Mouse (Mus musculus) MEL (cell line): ENCODE data around the gene Pdss2. TPM values are rescaled to one million over a fixed set of nuclear protein-coding genes. Genes with fewer than 3 reads are reported as not detected.

Experiments
- DNase-seq: peaks from one replicate; pipeline ENCODE4 v3.0.0; 2011; ENCODE audit warnings: low read depth, low spot score
- H3K27ac ChIP-seq: 2 replicates; pipeline ENCODE4 v1.5.1; 2012; ENCODE audit warnings: low read depth, mild to moderate bottlenecking, control low read depth, low read length, moderate library complexity; ENCODE audit not compliant: control insufficient read depth
- H3K27me3 ChIP-seq, 2 experiments: fragments of 150-350 bp in 1 of 2; sonication (generic) in 1 of 2; 2 replicates each; pipeline ENCODE4 v1.6.1; 2012; ENCODE audit warnings: low read length in 2 of 2, mild to moderate bottlenecking in 2 of 2, improper control_type of control experiment in 1 of 2, moderate library complexity in 1 of 2; ENCODE audit not compliant: insufficient read depth in 2 of 2, control insufficient read depth in 1 of 2
- H3K36me3 ChIP-seq, 2 experiments: 2 replicates each; pipeline ENCODE4 v1.6.1; 2012 to 2014; ENCODE audit warnings: low read length in 2 of 2, improper control_type of control experiment in 1 of 2, inconsistent platforms in 1 of 2, mild to moderate bottlenecking in 1 of 2; ENCODE audit not compliant: insufficient read depth in 2 of 2, control insufficient read depth in 1 of 2
- H3K4me1 ChIP-seq, 2 experiments: fragments of 150-350 bp in 1 of 2; sonication (generic) in 1 of 2; 2 replicates each; pipeline ENCODE4 v1.6.1; 2012; ENCODE audit warnings: low read length in 2 of 2, improper control_type of control experiment in 1 of 2, mild to moderate bottlenecking in 1 of 2; ENCODE audit not compliant: insufficient read depth in 2 of 2, control insufficient read depth in 1 of 2
- H3K4me3 ChIP-seq, 2 experiments: fragments of 150-350 bp in 1 of 2; sonication (generic) in 1 of 2; 2 replicates each; pipeline ENCODE4 v1.5.1; 2012; ENCODE audit warnings: low read depth in 2 of 2, low read length in 2 of 2, mild to moderate bottlenecking in 2 of 2, moderate library complexity in 2 of 2, control low read depth in 1 of 2, improper control_type of control experiment in 1 of 2; ENCODE audit not compliant: control insufficient read depth in 1 of 2, insufficient read depth in 1 of 2
- H3K79me2 ChIP-seq: 2 replicates; pipeline ENCODE4 v1.6.1; 2012; ENCODE audit warnings: mild to moderate bottlenecking, low read length, moderate library complexity; ENCODE audit not compliant: control insufficient read depth, poor library complexity, insufficient read depth
- H3K9ac ChIP-seq: 2 replicates; pipeline ENCODE4 v1.6.1; 2012; ENCODE audit warnings: low read depth, mild to moderate bottlenecking, control low read depth, low read length, moderate library complexity; ENCODE audit not compliant: control insufficient read depth, poor library complexity, severe bottlenecking
- H3K9me3 ChIP-seq: fragments of 150-350 bp; sonication (generic); replicated peaks from 2 replicates; pipeline ENCODE4 v1.6.1; 2012; ENCODE audit warnings: mild to moderate bottlenecking, low read length, improper control_type of control experiment, moderate library complexity; ENCODE audit not compliant: insufficient read depth
- BHLHE40 ChIP-seq: IDR thresholded peaks from 2 replicates; pipeline ENCODE4 v1.6.1; 2012; ENCODE audit warnings: low read depth, mild to moderate bottlenecking, inconsistent platforms, low read length, improper control_type of control experiment, borderline replicate concordance
- CHD1 ChIP-seq: IDR thresholded peaks from 2 replicates; pipeline ENCODE4 v1.6.1; 2012; ENCODE audit warnings: low read depth, mild to moderate bottlenecking, inconsistent platforms, low read length, improper control_type of control experiment
- E2F4 ChIP-seq: IDR thresholded peaks from 2 replicates; pipeline ENCODE4 v1.6.1; 2011; ENCODE audit warnings: low read depth, low read length, improper control_type of control experiment, borderline replicate concordance
- ETS1 ChIP-seq: IDR thresholded peaks from 2 replicates; pipeline ENCODE4 v1.6.1; 2012; ENCODE audit warnings: low read depth, mild to moderate bottlenecking, inconsistent platforms, low read length, improper control_type of control experiment, moderate library complexity
- GATA1 ChIP-seq: IDR thresholded peaks from 2 replicates; pipeline ENCODE4 v1.6.1; 2011; ENCODE audit warnings: low read depth, low read length, improper control_type of control experiment
- MAX ChIP-seq: IDR thresholded peaks from 2 replicates; pipeline ENCODE4 v1.6.1; 2011; ENCODE audit warnings: low read length, improper control_type of control experiment
- MAZ ChIP-seq: IDR thresholded peaks from 2 replicates; pipeline ENCODE4 v1.6.1; 2012; ENCODE audit warnings: low read depth, mild to moderate bottlenecking, inconsistent platforms, low read length, improper control_type of control experiment
- MXI1 ChIP-seq: IDR thresholded peaks from 2 replicates; pipeline ENCODE4 v1.6.1; 2011; ENCODE audit warnings: mild to moderate bottlenecking, low read depth, low read length, improper control_type of control experiment
- MYB ChIP-seq: IDR thresholded peaks from 2 replicates; pipeline ENCODE4 v1.6.1; 2011; ENCODE audit warnings: mild to moderate bottlenecking, low read depth, low read length, improper control_type of control experiment
- MYC ChIP-seq: IDR thresholded peaks from 2 replicates; pipeline ENCODE4 v1.6.1; 2011; ENCODE audit warnings: low read depth, mild to moderate bottlenecking, low read length, improper control_type of control experiment, moderate library complexity
- NELFE ChIP-seq: IDR thresholded peaks from 2 replicates; pipeline ENCODE4 v1.6.1; 2011; ENCODE audit warnings: low read depth, low read length, improper control_type of control experiment
- POLR2A ChIP-seq, 2 experiments: IDR thresholded peaks; 2 replicates each; pipeline ENCODE4 v1.6.1; 2011 to 2012; ENCODE audit warnings: low read length in 2 of 2, mild to moderate bottlenecking in 2 of 2, control low read depth in 1 of 2, improper control_type of control experiment in 1 of 2, low read depth in 1 of 2, moderate library complexity in 1 of 2; ENCODE audit not compliant: control insufficient read depth in 1 of 2, insufficient read depth in 1 of 2, poor library complexity in 1 of 2
- POLR2AphosphoS2 ChIP-seq: IDR thresholded peaks from 2 replicates; pipeline ENCODE4 v1.6.1; 2011; ENCODE audit warnings: low read length, improper control_type of control experiment
- RAD21 ChIP-seq: IDR thresholded peaks from 2 replicates; pipeline ENCODE4 v1.6.1; 2011; ENCODE audit warnings: mild to moderate bottlenecking, low read depth, low read length, improper control_type of control experiment
- SIN3A ChIP-seq: IDR thresholded peaks from 2 replicates; pipeline ENCODE4 v1.6.1; 2012; ENCODE audit warnings: low read length, improper control_type of control experiment, inconsistent platforms
- SMC3 ChIP-seq: IDR thresholded peaks from 2 replicates; pipeline ENCODE4 v1.6.1; 2011; ENCODE audit warnings: low read depth, low read length, improper control_type of control experiment
- TAL1 ChIP-seq: IDR thresholded peaks from 2 replicates; pipeline ENCODE4 v1.6.1; 2012; ENCODE audit warnings: mild to moderate bottlenecking, inconsistent platforms, low read length, moderate library complexity, mixed read lengths
- TBP ChIP-seq: IDR thresholded peaks from 2 replicates; pipeline ENCODE4 v1.8.0; 2011; ENCODE audit warnings: low read depth, low read length, improper control_type of control experiment
- TCF12 ChIP-seq: IDR thresholded peaks from 2 replicates; pipeline ENCODE4 v1.6.1; 2014; ENCODE audit warnings: low read depth, mild to moderate bottlenecking, inconsistent platforms, low read length, improper control_type of control experiment, moderate library complexity
- USF1 ChIP-seq: IDR thresholded peaks from 2 replicates; pipeline ENCODE4 v1.6.1; 2014; ENCODE audit warnings: low read depth, mild to moderate bottlenecking, inconsistent platforms, low read length, improper control_type of control experiment, moderate library complexity
- USF2 ChIP-seq, 2 experiments: IDR thresholded peaks; 2 replicates each; pipeline ENCODE4 v1.6.1; 2011 to 2012; ENCODE audit warnings: improper control_type of control experiment in 2 of 2, low read length in 2 of 2, borderline replicate concordance in 1 of 2, inconsistent platforms in 1 of 2, low read depth in 1 of 2, mild to moderate bottlenecking in 1 of 2; ENCODE audit not compliant: insufficient read depth in 1 of 2
- ZKSCAN1 ChIP-seq: IDR thresholded peaks from 2 replicates; pipeline ENCODE4 v1.6.1; 2012; ENCODE audit warnings: low read depth, mild to moderate bottlenecking, inconsistent platforms, low read length, improper control_type of control experiment, moderate library complexity
- ZMIZ1 ChIP-seq: IDR thresholded peaks from 2 replicates; pipeline ENCODE4 v1.6.1; 2012; ENCODE audit warnings: low read depth, mild to moderate bottlenecking, inconsistent platforms, low read length, improper control_type of control experiment, moderate library complexity
- ZNF384 ChIP-seq: IDR thresholded peaks from 2 replicates; pipeline ENCODE4 v1.6.1; 2012; ENCODE audit warnings: low read depth, mild to moderate bottlenecking, inconsistent platforms, low read length, improper control_type of control experiment
- polyA plus RNA-seq, 2 experiments: library from polyadenylated mRNA; stranded (reverse) in 1 of 2; unstranded in 1 of 2; fragments of >175 nt in 1 of 2; fragments of >200 nt in 1 of 2; gene quantifications; 2 replicates each; pipeline versions ENCODE4 v1.2.1 to v1.2.4; 2012; ENCODE audit warnings: low replicate concordance in 2 of 2, low read depth in 1 of 2; ENCODE audit not compliant: insufficient read length in 2 of 2, insufficient read depth in 1 of 2, missing spikeins in 1 of 2
- total RNA-seq: library from RNA; depleted of rRNA; stranded (reverse); fragments of 300-350 nt; gene quantifications from 2 replicates; pipeline ENCODE4 v1.2.3, GENCODE M21; 2012

The Pdss2 gene
- total and polyA plus RNA-seq, 3 experiments, result 14.3 to 14.8 TPM; not detected in 1

- Histone ChIP-seq H3K9ac (peak overlapping the region; percentile 86), H3K27ac (peak overlapping the region; percentile 85), H3K4me3 (peak overlapping the region; percentile 87 to 97), H3K4me1 (peaks cover 5 to 24% of the 10 kb centered on the region in 2 experiments), H3K27me3 (no peaks in the 10 kb centered on the region), H3K79me2 (peaks cover 44% of the 10 kb centered on the region), H3K36me3 (peaks cover 0 to 20% of the 10 kb centered on the region in 2 experiments; a peak in 2 of 4 replicates), H3K9me3 (no peaks in the 10 kb centered on the region)
- TF ChIP-seq TCF12, result no peak
- TF ChIP-seq CHD1, result peak; percentile 97
- peak; percentile 46; the same call in 1 of the 2 replicates for TF ChIP-seq POLR2AphosphoS2
- peak; percentile 89 for TF ChIP-seq USF1
- TF ChIP-seq ZKSCAN1, result 0 out of 2 replicates have a peak, but pooled peaks have one; percentile 7
- no peak for TF ChIP-seq TAL1
- TF ChIP-seq MAZ, result 0 out of 2 replicates have a peak, but pooled peaks have one; percentile 22
- 0 out of 4 replicates have a peak, but pooled peaks of 1 of the 2 experiments have one; percentile 18 for TF ChIP-seq USF2 (IDR thresholded peaks at IDR 0.05; ENCODE audit: borderline replicate concordance in 1 of 2, insufficient read depth in 1 of 2, low read depth in 1 of 2, low read length in 2 of 2)
- peak; percentile 90 for TF ChIP-seq SIN3A
- TF ChIP-seq POLR2A (IDR thresholded peaks at IDR 0.05; ENCODE audit: control insufficient read depth in 1 of 2, insufficient read depth in 1 of 2, low read depth in 1 of 2, low read length in 2 of 2, poor library complexity in 1 of 2), result peak in 1 of 2 experiments; percentile 70; a peak in 2 of 4 replicates
- no peak for TF ChIP-seq BHLHE40
- TF ChIP-seq RAD21, result no peak; the same call in 1 of the 2 replicates
- 0 out of 2 replicates have a peak, but pooled peaks have one; percentile 68 for TF ChIP-seq E2F4
- peak; percentile 96 for TF ChIP-seq MYC
- peak; percentile 91 for TF ChIP-seq MXI1
- TF ChIP-seq MYB, result no peak
- TF ChIP-seq SMC3, result 0 out of 2 replicates have a peak, but pooled peaks have one; percentile 2
- no peak for TF ChIP-seq GATA1
- TF ChIP-seq TBP, result peak; percentile 52; the same call in 1 of the 2 replicates
- peak; percentile 79 for TF ChIP-seq MAX
- peak; percentile 83 for TF ChIP-seq ZNF384
- peak; percentile 76; the same call in 1 of the 2 replicates for TF ChIP-seq ETS1
- TF ChIP-seq ZMIZ1, result no peak
- peak; percentile 61 for TF ChIP-seq NELFE
- DNase-seq, result peak; percentile 84
Measured at GRCm38 (mm10) chr10:43477865-43478681, 256.8 kb downstream of the Pdss2 start.
